Mouse (Mus musculus): Measurements from ENCODE around the gene Etnk2. TPM values are rescaled to one million over a fixed set of nuclear protein-coding genes. Genes with fewer than 3 reads are reported as not detected.
"Not testable (repeated sequence)": the region's sequence is repeated elsewhere in the genome, so short reads cannot be mapped to it uniquely, and the experiment has no call there.

The Etnk2 gene
- polyA plus RNA-seq, 1 experiment from 2014 or later = 2.6 TPM

- WGBS = 62% methylated on average over 3 of the region's 3 CpGs
- peak; percentile 65 for ATAC-seq (ENCODE audit: low FRiP score)
- no peaks in the 10 kb centered on the region for H3K36me3 ChIP-seq (replicated peaks)
These were observed 32.2 kb upstream of the Etnk2 start for GRCm38 (mm10) chr1:133331142-133331541.

GRCm38 (mm10) chr1:133332656-133333430 is 30.5 kb upstream of the Etnk2 start:
- Histone ChIP-seq H3K4me3 (replicated peaks) (no peak overlapping the region), H3K9ac (no peak overlapping the region), H3K4me1 (peaks cover 32% of the 10 kb centered on the region), H3K9me3 (no peaks in the 10 kb centered on the region), H3K36me3 (replicated peaks) (no peaks in the 10 kb centered on the region), H3K4me2 (no peak overlapping the region), H3K27ac (no peak overlapping the region), H3K27me3 (peaks cover 40% of the 10 kb centered on the region)
- WGBS = 88% methylated on average over 11 of the region's 11 CpGs
- no peak for ATAC-seq (ENCODE audit: low FRiP score)

More at GRCm38 (mm10) chr1:133331142-133331541, 32.2 kb upstream of the Etnk2 start:
- Histone ChIP-seq H3K27me3 (peaks cover 48% of the 10 kb centered on the region), H3K4me3 (replicated peaks) (no peak overlapping the region), H3K9me3 (no peaks in the 10 kb centered on the region), H3K27ac (no peak overlapping the region), H3K4me2 (no peak overlapping the region), H3K4me1 (peaks cover 32% of the 10 kb centered on the region), H3K9ac (no peak overlapping the region)

- 65% methylated on average over 6 of the region's 6 CpGs for WGBS
- Histone ChIP-seq H3K4me1 (peaks cover 21% of the 10 kb centered on the region), H3K27ac (no peak overlapping the region), H3K4me2 (no peak overlapping the region), H3K27me3 (peaks cover 31% of the 10 kb centered on the region), H3K36me3 (replicated peaks) (no peaks in the 10 kb centered on the region), H3K9ac (no peak overlapping the region), H3K9me3 (no peaks in the 10 kb centered on the region), H3K4me3 (replicated peaks) (no peak overlapping the region)
- no peak for ATAC-seq (ENCODE audit: low FRiP score)
These were observed 29.4 kb upstream of the Etnk2 start for GRCm38 (mm10) chr1:133333937-133334336.

GRCm38 (mm10) chr1:133340403-133340802 is 23.0 kb upstream of the Etnk2 start:
- H3K9me3 ChIP-seq; ATAC-seq (ENCODE audit: low FRiP score); H3K4me3 ChIP-seq (replicated peaks); H3K27me3 ChIP-seq; H3K4me2 ChIP-seq; H3K4me1 ChIP-seq; H3K9ac ChIP-seq; H3K27ac ChIP-seq; H3K36me3 ChIP-seq (replicated peaks): not testable (repeated sequence)
- WGBS = 54% methylated on average over 1 of the region's 1 CpGs

GRCm38 (mm10) chr1:133344357-133344756 is 19.0 kb upstream of the Etnk2 start:
- no peak for ATAC-seq (ENCODE audit: low FRiP score)
- 91% methylated on average over 2 of the region's 2 CpGs for WGBS
- H3K4me2 ChIP-seq = no peak overlapping the region
- H3K27me3 ChIP-seq = no peaks in the 10 kb centered on the region
- no peak overlapping the region for H3K27ac ChIP-seq
- no peaks in the 10 kb centered on the region for H3K4me1 ChIP-seq
- 0 out of 2 replicates have a peak, but pooled peaks cover 4% of the 10 kb centered on the region for H3K9me3 ChIP-seq
- no peak overlapping the region for H3K4me3 ChIP-seq (replicated peaks)
- H3K9ac ChIP-seq = no peak overlapping the region
- H3K36me3 ChIP-seq (replicated peaks) = no peaks in the 10 kb centered on the region

GRCm38 (mm10) chr1:133346531-133346930 is 16.8 kb upstream of the Etnk2 start:
- H3K4me1 ChIP-seq = no peaks in the 10 kb centered on the region
- 89% methylated on average over 9 of the region's 9 CpGs for WGBS
- H3K4me2 ChIP-seq = no peak overlapping the region
- no peak for ATAC-seq (ENCODE audit: low FRiP score)
- no peaks in the 10 kb centered on the region for H3K27me3 ChIP-seq
- H3K27ac ChIP-seq = no peak overlapping the region
- 0 out of 2 replicates have a peak, but pooled peaks cover 4% of the 10 kb centered on the region for H3K9me3 ChIP-seq
- H3K4me3 ChIP-seq (replicated peaks) = no peak overlapping the region
- no peaks in the 10 kb centered on the region for H3K36me3 ChIP-seq (replicated peaks)
- no peak overlapping the region for H3K9ac ChIP-seq

- ATAC-seq (ENCODE audit: low FRiP score) = no peak
- no peak overlapping the region for H3K4me3 ChIP-seq (replicated peaks)
- 69% methylated on average over 3 of the region's 3 CpGs for WGBS
These were observed 16.1 kb upstream of the Etnk2 start for GRCm38 (mm10) chr1:133347226-133347625.

GRCm38 (mm10) chr1:133347693-133348520 is 15.5 kb upstream of the Etnk2 start:
- Histone ChIP-seq H3K4me1 (no peaks in the 10 kb centered on the region), H3K4me2 (no peak overlapping the region), H3K27ac (no peak overlapping the region), H3K27me3 (no peaks in the 10 kb centered on the region), H3K9me3 (0 out of 2 replicates have a peak, but pooled peaks cover 4% of the 10 kb centered on the region), H3K36me3 (replicated peaks) (no peaks in the 10 kb centered on the region), H3K4me3 (replicated peaks) (no peak overlapping the region), H3K9ac (no peak overlapping the region)
- 79% methylated on average over 11 of the region's 11 CpGs for WGBS
- ATAC-seq (ENCODE audit: low FRiP score) = no peak

More at GRCm38 (mm10) chr1:133347226-133347625, 16.1 kb upstream of the Etnk2 start:
- Histone ChIP-seq H3K36me3 (replicated peaks) (no peaks in the 10 kb centered on the region), H3K4me1 (no peaks in the 10 kb centered on the region), H3K9ac (no peak overlapping the region), H3K27me3 (no peaks in the 10 kb centered on the region), H3K4me2 (no peak overlapping the region), H3K27ac (no peak overlapping the region), H3K9me3 (0 out of 2 replicates have a peak, but pooled peaks cover 4% of the 10 kb centered on the region)

GRCm38 (mm10) chr1:133350210-133350609 is 13.2 kb upstream of the Etnk2 start, which contains the start of gene Ren1:
TSS of gene Ren1 (plus strand) at chr1:133350510.
- WGBS = 92% methylated on average over 1 of the region's 1 CpGs
- Histone ChIP-seq H3K4me3 (replicated peaks) (no peak within 1 kb of the TSS), H3K27ac (no peak within 1 kb of the TSS), H3K4me1 (peaks cover 6% of the 10 kb centered on the region), H3K9me3 (no peaks in the 10 kb centered on the region), H3K9ac (no peak within 1 kb of the TSS), H3K4me2 (no peak within 1 kb of the TSS), H3K27me3 (peaks cover 16% of the 10 kb centered on the region), H3K36me3 (replicated peaks) (no peaks in the 10 kb centered on the region)
- no peak for ATAC-seq (ENCODE audit: low FRiP score)

GRCm38 (mm10) chr1:133351762-133352161 is 11.6 kb upstream of the Etnk2 start:
- H3K9me3 ChIP-seq = no peaks in the 10 kb centered on the region
- no peaks in the 10 kb centered on the region for H3K36me3 ChIP-seq (replicated peaks)
- no peak for ATAC-seq (ENCODE audit: low FRiP score)
- H3K27me3 ChIP-seq = peaks cover 25% of the 10 kb centered on the region
- no peak overlapping the region for H3K4me3 ChIP-seq (replicated peaks)
- 69% methylated on average over 9 of the region's 9 CpGs for WGBS
- H3K9ac ChIP-seq = no peak overlapping the region
- H3K4me2 ChIP-seq = no peak overlapping the region
- peaks cover 6% of the 10 kb centered on the region for H3K4me1 ChIP-seq
- H3K27ac ChIP-seq = no peak overlapping the region

GRCm38 (mm10) chr1:133353371-133353809 is 10.0 kb upstream of the Etnk2 start:
- Histone ChIP-seq H3K4me2 (no peak overlapping the region), H3K27me3 (peaks cover 37% of the 10 kb centered on the region), H3K4me1 (peaks cover 6% of the 10 kb centered on the region), H3K36me3 (replicated peaks) (no peaks in the 10 kb centered on the region), H3K9me3 (no peaks in the 10 kb centered on the region), H3K27ac (no peak overlapping the region), H3K4me3 (replicated peaks) (no peak overlapping the region), H3K9ac (no peak overlapping the region)
- peak; percentile 72 for ATAC-seq (ENCODE audit: low FRiP score)
- WGBS = 55% methylated on average over 12 of the region's 12 CpGs

GRCm38 (mm10) chr1:133355469-133355868 is 7.9 kb upstream of the Etnk2 start:
- H3K36me3 ChIP-seq (replicated peaks) = no peaks in the 10 kb centered on the region
- H3K9ac ChIP-seq = no peak overlapping the region
- H3K27me3 ChIP-seq = peaks cover 45% of the 10 kb centered on the region
- H3K4me1 ChIP-seq = peaks cover 6% of the 10 kb centered on the region
- H3K27ac ChIP-seq = no peak overlapping the region
- WGBS = 49% methylated on average over 5 of the region's 5 CpGs
- no peak overlapping the region for H3K4me3 ChIP-seq (replicated peaks)
- H3K4me2 ChIP-seq = no peak overlapping the region
- H3K9me3 ChIP-seq = no peaks in the 10 kb centered on the region
- no peak for ATAC-seq (ENCODE audit: low FRiP score)
